Mouse (Mus musculus): ENCODE measurements around the gene Eva1c.
"Not testable (repeated sequence)": the region's sequence is repeated elsewhere in the genome, so short reads cannot be mapped to it uniquely, and the experiment has no call there.

Gene Eva1c

GRCm38 (mm10) chr16:90826457-90826856 is at the start of gene Eva1c:
Gene Eva1c (plus strand): TSS chr16:90826719.
- DNase-seq (ENCODE audit: low spot score) = no peak

GRCm38 (mm10) chr16:90779783-90780182 is 46.7 kb upstream of the Eva1c start:
- DNase-seq (ENCODE audit: low spot score) = no peak

GRCm38 (mm10) chr16:90783302-90783701 is 43.2 kb upstream of the Eva1c start:
- DNase-seq (ENCODE audit: low spot score) = no peak

- DNase-seq (ENCODE audit: low spot score) = no peak
These were observed 41.3 kb upstream of the Eva1c start for GRCm38 (mm10) chr16:90785257-90785656.

- no peak for DNase-seq (ENCODE audit: low spot score)
These were observed 37.9 kb upstream of the Eva1c start for GRCm38 (mm10) chr16:90788580-90788979.

- no peak for DNase-seq (ENCODE audit: low spot score)
These were observed 35.6 kb upstream of the Eva1c start for GRCm38 (mm10) chr16:90790946-90791345.

- DNase-seq (ENCODE audit: low spot score) = no peak
These were observed 34.5 kb upstream of the Eva1c start for GRCm38 (mm10) chr16:90792066-90792465.

GRCm38 (mm10) chr16:90792500-90792899 is 34.0 kb upstream of the Eva1c start:
- no peak for DNase-seq (ENCODE audit: low spot score)

- DNase-seq (ENCODE audit: low spot score) = no peak
These were observed 31.8 kb upstream of the Eva1c start for GRCm38 (mm10) chr16:90794708-90795107.

- DNase-seq (ENCODE audit: low spot score) = no peak
These were observed 28.1 kb upstream of the Eva1c start for GRCm38 (mm10) chr16:90798446-90798845.

- DNase-seq (ENCODE audit: low spot score) = no peak
These were observed 27.7 kb upstream of the Eva1c start for GRCm38 (mm10) chr16:90798848-90799247.

GRCm38 (mm10) chr16:90799840-90800239 is 26.7 kb upstream of the Eva1c start:
- DNase-seq (ENCODE audit: low spot score) = no peak

GRCm38 (mm10) chr16:90801251-90801650 is 25.3 kb upstream of the Eva1c start:
- no peak for DNase-seq (ENCODE audit: low spot score)

- no peak for DNase-seq (ENCODE audit: low spot score)
These were observed 24.6 kb upstream of the Eva1c start for GRCm38 (mm10) chr16:90801928-90802327.

GRCm38 (mm10) chr16:90804466-90804865 is 22.1 kb upstream of the Eva1c start:
- DNase-seq (ENCODE audit: low spot score) = no peak

- peak; percentile 97 for DNase-seq (ENCODE audit: low spot score)
These were observed 16.4 kb upstream of the Eva1c start, which contains the start of gene Urb1 for GRCm38 (mm10) chr16:90809975-90810715. Gene Urb1 (minus strand): TSS chr16:90810413.

GRCm38 (mm10) chr16:90810716-90811256 is 15.7 kb upstream of the Eva1c start:
- no peak for DNase-seq (ENCODE audit: low spot score)

GRCm38 (mm10) chr16:90812086-90812485 is 14.4 kb upstream of the Eva1c start:
- no peak for DNase-seq (ENCODE audit: low spot score)

- no peak for DNase-seq (ENCODE audit: low spot score)
These were observed 6.2 kb upstream of the Eva1c start for GRCm38 (mm10) chr16:90820326-90820725.

GRCm38 (mm10) chr16:90821046-90821697 is 5.3 kb upstream of the Eva1c start:
- no peak for DNase-seq (ENCODE audit: low spot score)

- no peak for DNase-seq (ENCODE audit: low spot score)
These were observed 4.1 kb upstream of the Eva1c start for GRCm38 (mm10) chr16:90822284-90822935.

GRCm38 (mm10) chr16:90822981-90823380 is 3.5 kb upstream of the Eva1c start:
- DNase-seq (ENCODE audit: low spot score) = no peak

GRCm38 (mm10) chr16:90823986-90824385 is 2.5 kb upstream of the Eva1c start:
- DNase-seq (ENCODE audit: low spot score) = not testable (repeated sequence)
